Mouse (Mus musculus): ENCODE results near the gene Ccdc154. TPM values are rescaled to one million over a fixed set of nuclear protein-coding genes. Genes with fewer than 3 reads are reported as not detected.

Gene Ccdc154
- polyA plus RNA-seq, 1 experiment from 2014 or later: not detected

- Histone ChIP-seq H3K36me3 (ENCODE audit: insufficient read depth, low read length) (no peaks in the 10 kb centered on the region), H3K4me2 (ENCODE audit: low read length) (no peak overlapping the region), H3K27ac (no peak overlapping the region), H3K9ac (ENCODE audit: low read depth, low read length) (no peak overlapping the region), H3K4me3 (replicated peaks; ENCODE audit: low read depth, low read length) (no peak overlapping the region), H3K27me3 (ENCODE audit: insufficient read depth, low read length) (no peaks in the 10 kb centered on the region), H3K9me3 (replicated peaks; ENCODE audit: low read length) (no peaks in the 10 kb centered on the region), H3K4me1 (replicated peaks; ENCODE audit: insufficient read depth, low read length) (no peaks in the 10 kb centered on the region)
- 52% methylated on average over 8 of the region's 8 CpGs for WGBS
- TF ChIP-seq CTCF (IDR thresholded peaks at IDR 0.05; ENCODE audit: low read depth): no peak
- DNase-seq (ENCODE audit: low spot score) (no peak), ATAC-seq (replicated peaks; ENCODE audit: low FRiP score, low read depth) (no peak)
Observed at GRCm38 (mm10) chr17:25127079-25127478, 35.2 kb upstream of the Ccdc154 start.

- no peak for DNase-seq (ENCODE audit: low spot score)
- H3K4me1 ChIP-seq (replicated peaks; ENCODE audit: insufficient read depth, low read length): no peaks in the 10 kb centered on the region
- no peaks in the 10 kb centered on the region for H3K9me3 ChIP-seq (replicated peaks; ENCODE audit: low read length)
- WGBS: 69% methylated on average over 9 of the region's 9 CpGs
- no peaks in the 10 kb centered on the region for H3K36me3 ChIP-seq (ENCODE audit: insufficient read depth, low read length)
- ATAC-seq (replicated peaks; ENCODE audit: low FRiP score, low read depth): no peak
- no peak overlapping the region for H3K9ac ChIP-seq (ENCODE audit: low read depth, low read length)
- TF ChIP-seq CTCF (IDR thresholded peaks at IDR 0.05; ENCODE audit: low read depth): no peak
- H3K4me2 ChIP-seq (ENCODE audit: low read length): no peak overlapping the region
- no peak overlapping the region for H3K4me3 ChIP-seq (replicated peaks; ENCODE audit: low read depth, low read length)
- H3K27ac ChIP-seq: no peak overlapping the region
- no peaks in the 10 kb centered on the region for H3K27me3 ChIP-seq (ENCODE audit: insufficient read depth, low read length)
Observed at GRCm38 (mm10) chr17:25127681-25128080, 34.6 kb upstream of the Ccdc154 start.

GRCm38 (mm10) chr17:25130060-25130459 lies 32.2 kb upstream of the Ccdc154 start:
- no peak for ATAC-seq (replicated peaks; ENCODE audit: low FRiP score, low read depth)
- TF ChIP-seq CTCF (IDR thresholded peaks at IDR 0.05; ENCODE audit: low read depth): 0 out of 2 replicates have a peak, but pooled peaks have one; percentile 23
- H3K4me2 ChIP-seq (ENCODE audit: low read length): no peak overlapping the region
- peaks cover 2% of the 10 kb centered on the region; the same call in 1 of the 2 replicates for H3K4me1 ChIP-seq (replicated peaks; ENCODE audit: insufficient read depth, low read length)
- 80% methylated on average over 1 of the region's 1 CpGs for WGBS
- no peak for DNase-seq (ENCODE audit: low spot score)
- no peaks in the 10 kb centered on the region for H3K9me3 ChIP-seq (replicated peaks; ENCODE audit: low read length)
- no peak overlapping the region for H3K27ac ChIP-seq
- no peaks in the 10 kb centered on the region for H3K27me3 ChIP-seq (ENCODE audit: insufficient read depth, low read length)
- no peak overlapping the region for H3K4me3 ChIP-seq (replicated peaks; ENCODE audit: low read depth, low read length)
- H3K36me3 ChIP-seq (ENCODE audit: insufficient read depth, low read length): no peaks in the 10 kb centered on the region
- H3K9ac ChIP-seq (ENCODE audit: low read depth, low read length): no peak overlapping the region

- H3K9ac ChIP-seq (ENCODE audit: low read depth, low read length): peak within 1 kb of the TSS; percentile 88
- peak within 1 kb of the TSS; percentile 31; the same call in 1 of the 2 replicates for H3K27ac ChIP-seq
- H3K36me3 ChIP-seq (ENCODE audit: insufficient read depth, low read length): no peaks in the 10 kb centered on the region
- H3K27me3 ChIP-seq (ENCODE audit: insufficient read depth, low read length): no peaks in the 10 kb centered on the region
- TF ChIP-seq CTCF (IDR thresholded peaks at IDR 0.05; ENCODE audit: low read depth): no peak
- WGBS: 0% methylated on average over 40 of the region's 40 CpGs
- ATAC-seq (replicated peaks; ENCODE audit: low FRiP score, low read depth): peak; percentile 93
- peaks cover 2% of the 10 kb centered on the region; the same call in 1 of the 2 replicates for H3K4me1 ChIP-seq (replicated peaks; ENCODE audit: insufficient read depth, low read length)
- H3K4me2 ChIP-seq (ENCODE audit: low read length): peak within 1 kb of the TSS; percentile 56
- no peaks in the 10 kb centered on the region for H3K9me3 ChIP-seq (replicated peaks; ENCODE audit: low read length)
- peak; percentile 97 for DNase-seq (ENCODE audit: low spot score)
- peak within 1 kb of the TSS; percentile 96 for H3K4me3 ChIP-seq (replicated peaks; ENCODE audit: low read depth, low read length)
Observed at GRCm38 (mm10) chr17:25133275-25133698, 29.0 kb upstream of the Ccdc154 start, which contains the start of gene Clcn7. Clcn7 (plus strand) TSS chr17:25133391.

GRCm38 (mm10) chr17:25135622-25136021 lies 26.6 kb upstream of the Ccdc154 start:
- H3K4me2 ChIP-seq (ENCODE audit: low read length): no peak overlapping the region
- no peak overlapping the region for H3K4me3 ChIP-seq (replicated peaks; ENCODE audit: low read depth, low read length)
- H3K4me1 ChIP-seq (replicated peaks; ENCODE audit: insufficient read depth, low read length): peaks cover 2% of the 10 kb centered on the region; the same call in 1 of the 2 replicates
- peak; percentile 24; the same call in 1 of the 2 replicates for ATAC-seq (replicated peaks; ENCODE audit: low FRiP score, low read depth)
- WGBS: 75% methylated on average over 6 of the region's 6 CpGs
- DNase-seq (ENCODE audit: low spot score): peak; percentile 7
- 0 out of 2 replicates have a peak, but pooled peaks cover 3% of the 10 kb centered on the region for H3K36me3 ChIP-seq (ENCODE audit: insufficient read depth, low read length)
- no peak for TF ChIP-seq CTCF (IDR thresholded peaks at IDR 0.05; ENCODE audit: low read depth)
- no peak overlapping the region for H3K9ac ChIP-seq (ENCODE audit: low read depth, low read length)
- no peaks in the 10 kb centered on the region for H3K27me3 ChIP-seq (ENCODE audit: insufficient read depth, low read length)
- no peak overlapping the region; the same call in 1 of the 2 replicates for H3K27ac ChIP-seq
- no peaks in the 10 kb centered on the region for H3K9me3 ChIP-seq (replicated peaks; ENCODE audit: low read length)

GRCm38 (mm10) chr17:25138803-25139202 lies 23.5 kb upstream of the Ccdc154 start:
- WGBS: 96% methylated on average over 1 of the region's 1 CpGs
- H3K36me3 ChIP-seq (ENCODE audit: insufficient read depth, low read length): 0 out of 2 replicates have a peak, but pooled peaks cover 6% of the 10 kb centered on the region
- peaks cover 2% of the 10 kb centered on the region; the same call in 1 of the 2 replicates for H3K4me1 ChIP-seq (replicated peaks; ENCODE audit: insufficient read depth, low read length)
- H3K4me3 ChIP-seq (replicated peaks; ENCODE audit: low read depth, low read length): no peak overlapping the region
- DNase-seq (ENCODE audit: low spot score): no peak
- no peaks in the 10 kb centered on the region for H3K27me3 ChIP-seq (ENCODE audit: insufficient read depth, low read length)
- no peak overlapping the region for H3K4me2 ChIP-seq (ENCODE audit: low read length)
- H3K9ac ChIP-seq (ENCODE audit: low read depth, low read length): no peak overlapping the region
- no peak for TF ChIP-seq CTCF (IDR thresholded peaks at IDR 0.05; ENCODE audit: low read depth)
- ATAC-seq (replicated peaks; ENCODE audit: low FRiP score, low read depth): no peak
- H3K9me3 ChIP-seq (replicated peaks; ENCODE audit: low read length): no peaks in the 10 kb centered on the region
- H3K27ac ChIP-seq: no peak overlapping the region

Measured in kidney, postnatal 0 days (tissue).